Mouse (Mus musculus): ENCODE data around the gene Arcn1. TPM values are rescaled to one million over a fixed set of nuclear protein-coding genes. Genes with fewer than 3 reads are reported as not detected.

Arcn1 gene
- polyA plus RNA-seq, 1 experiment from 2014 or later: 113 TPM

DNA sequence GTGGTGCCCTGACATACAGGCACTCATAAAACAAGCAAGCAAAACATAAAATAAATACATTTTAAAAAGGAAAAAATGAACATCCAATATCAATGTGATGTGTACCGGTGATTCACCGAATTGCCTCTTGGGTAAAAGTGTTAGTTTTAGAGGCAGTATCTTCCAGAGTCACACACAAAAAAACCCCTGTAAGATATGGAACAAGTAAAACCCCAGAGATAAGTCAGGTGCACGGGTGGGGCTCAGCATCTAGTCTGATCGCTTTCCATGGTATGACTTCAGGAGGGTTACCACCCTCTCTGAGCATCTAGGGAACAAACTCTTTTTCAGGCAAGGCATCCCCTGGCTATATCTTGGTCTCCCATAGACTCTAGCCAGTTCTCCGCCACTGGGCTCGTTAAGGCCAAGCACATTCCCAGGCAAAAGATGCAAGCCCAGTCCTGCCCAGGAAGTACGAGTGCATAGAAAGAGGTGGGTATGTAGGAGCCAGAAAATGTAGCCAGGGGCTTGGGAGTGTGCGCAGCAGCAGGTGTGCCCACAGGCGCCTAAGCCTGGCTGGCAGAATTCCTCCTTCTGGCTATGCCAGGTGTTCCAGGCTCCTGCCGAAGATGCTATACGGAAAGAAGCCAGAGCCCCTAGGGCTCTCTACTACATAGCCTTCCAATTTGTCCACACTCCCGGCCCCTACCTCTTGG is 48.6 kb downstream of the Arcn1 start:
- TF ChIP-seq CTCF (IDR thresholded peaks at IDR 0.05; ENCODE audit: low read depth): no peak
- H3K4me2 ChIP-seq (replicated peaks; ENCODE audit: low read depth): no peak overlapping the region

GRCm38 (mm10) chr9:44717822-44718242 is 49.8 kb downstream of the Arcn1 start:
- WGBS: 84% methylated on average over 10 of the region's 10 CpGs
- no peaks in the 10 kb centered on the region for H3K27me3 ChIP-seq (replicated peaks; ENCODE audit: control insufficient read depth, insufficient read depth, low read length)
- H3K9me3 ChIP-seq (ENCODE audit: control insufficient read depth): no peaks in the 10 kb centered on the region
- peaks cover 15% of the 10 kb centered on the region for H3K36me3 ChIP-seq (ENCODE audit: control insufficient read depth, insufficient read depth)
- H3K4me1 ChIP-seq (replicated peaks; ENCODE audit: control insufficient read depth, insufficient read depth, low read length): no peaks in the 10 kb centered on the region
- ATAC-seq: no peak
- H3K4me3 ChIP-seq (ENCODE audit: low read depth, low read length): no peak overlapping the region
- no peak overlapping the region for H3K9ac ChIP-seq (ENCODE audit: low read depth, low read length)
- no peak overlapping the region for H3K4me2 ChIP-seq (replicated peaks; ENCODE audit: low read depth)
- H3K27ac ChIP-seq (ENCODE audit: low read depth, low read length): no peak overlapping the region
- no peak for TF ChIP-seq CTCF (IDR thresholded peaks at IDR 0.05; ENCODE audit: low read depth)

More for the DNA sequence above, 48.6 kb downstream of the Arcn1 start:
- WGBS: 83% methylated on average over 12 of the region's 12 CpGs
- Histone ChIP-seq H3K9ac (ENCODE audit: low read depth, low read length) (no peak overlapping the region), H3K27ac (ENCODE audit: low read depth, low read length) (no peak overlapping the region), H3K4me3 (ENCODE audit: low read depth, low read length) (no peak overlapping the region), H3K36me3 (ENCODE audit: control insufficient read depth, insufficient read depth) (peaks cover 15% of the 10 kb centered on the region), H3K27me3 (replicated peaks; ENCODE audit: control insufficient read depth, insufficient read depth, low read length) (no peaks in the 10 kb centered on the region), H3K4me1 (replicated peaks; ENCODE audit: control insufficient read depth, insufficient read depth, low read length) (no peaks in the 10 kb centered on the region), H3K9me3 (ENCODE audit: control insufficient read depth) (no peaks in the 10 kb centered on the region)
- no peak for ATAC-seq

DNA sequence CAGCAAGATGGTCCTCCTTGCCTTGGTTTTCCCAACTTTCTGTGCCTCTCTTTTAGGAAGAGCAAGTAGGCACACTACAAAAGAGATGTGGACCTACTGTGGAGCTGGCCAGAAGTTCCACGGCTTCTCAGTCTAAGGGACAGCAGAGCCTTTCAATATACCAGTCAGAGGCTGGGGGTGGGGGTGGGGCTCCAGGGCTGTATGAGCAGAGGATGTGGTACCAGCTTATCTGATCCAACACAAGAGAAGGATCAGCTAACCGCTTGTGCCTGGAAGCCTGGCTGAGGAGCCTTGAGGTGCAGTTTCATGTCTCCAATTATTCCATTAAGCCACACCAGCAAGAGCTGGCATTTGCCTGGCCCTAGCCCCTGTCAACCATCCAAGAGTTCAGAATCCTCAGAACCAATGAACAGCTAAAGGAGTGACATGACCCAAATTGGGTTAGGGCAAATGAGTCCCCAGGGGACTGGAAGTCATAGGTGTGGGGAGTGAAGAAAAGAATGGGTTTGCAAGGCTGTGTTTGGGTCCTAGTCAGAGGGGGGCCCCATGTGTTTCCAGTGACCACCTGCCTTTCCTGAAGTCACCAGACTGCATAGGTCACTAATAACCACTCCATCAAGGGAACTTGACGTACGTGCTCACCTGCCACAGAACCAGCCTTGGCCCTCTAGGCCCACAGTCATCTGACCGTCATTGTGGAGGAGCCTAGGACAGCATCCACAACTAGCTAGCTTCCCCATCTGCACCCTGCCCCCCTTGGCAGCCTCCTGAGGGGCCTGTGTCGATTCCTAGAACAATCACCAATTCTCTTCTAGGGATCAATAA is 50.4 kb downstream of the Arcn1 start:
- Histone ChIP-seq H3K4me1 (replicated peaks; ENCODE audit: control insufficient read depth, insufficient read depth, low read length) (no peaks in the 10 kb centered on the region), H3K27ac (ENCODE audit: low read depth, low read length) (no peak overlapping the region), H3K27me3 (replicated peaks; ENCODE audit: control insufficient read depth, insufficient read depth, low read length) (no peaks in the 10 kb centered on the region), H3K4me3 (ENCODE audit: low read depth, low read length) (no peak overlapping the region), H3K4me2 (replicated peaks; ENCODE audit: low read depth) (no peak overlapping the region), H3K36me3 (ENCODE audit: control insufficient read depth, insufficient read depth) (peaks cover 15% of the 10 kb centered on the region), H3K9me3 (ENCODE audit: control insufficient read depth) (no peaks in the 10 kb centered on the region), H3K9ac (ENCODE audit: low read depth, low read length) (no peak overlapping the region)
- 81% methylated on average over 6 of the region's 6 CpGs for WGBS
- TF ChIP-seq CTCF (IDR thresholded peaks at IDR 0.05; ENCODE audit: low read depth): no peak
- no peak for ATAC-seq

GRCm38 (mm10) chr9:44715705-44716362 is 51.8 kb downstream of the Arcn1 start:
- no peak for ATAC-seq
- no peak for TF ChIP-seq CTCF (IDR thresholded peaks at IDR 0.05; ENCODE audit: low read depth)
- H3K27ac ChIP-seq (ENCODE audit: low read depth, low read length): no peak overlapping the region
- no peaks in the 10 kb centered on the region for H3K9me3 ChIP-seq (ENCODE audit: control insufficient read depth)
- no peaks in the 10 kb centered on the region for H3K27me3 ChIP-seq (replicated peaks; ENCODE audit: control insufficient read depth, insufficient read depth, low read length)
- WGBS: 95% methylated on average over 29 of the region's 29 CpGs
- H3K4me3 ChIP-seq (ENCODE audit: low read depth, low read length): no peak overlapping the region
- H3K9ac ChIP-seq (ENCODE audit: low read depth, low read length): no peak overlapping the region
- H3K36me3 ChIP-seq (ENCODE audit: control insufficient read depth, insufficient read depth): peaks cover 25% of the 10 kb centered on the region
- H3K4me1 ChIP-seq (replicated peaks; ENCODE audit: control insufficient read depth, insufficient read depth, low read length): no peaks in the 10 kb centered on the region
- no peak overlapping the region for H3K4me2 ChIP-seq (replicated peaks; ENCODE audit: low read depth)

DNA sequence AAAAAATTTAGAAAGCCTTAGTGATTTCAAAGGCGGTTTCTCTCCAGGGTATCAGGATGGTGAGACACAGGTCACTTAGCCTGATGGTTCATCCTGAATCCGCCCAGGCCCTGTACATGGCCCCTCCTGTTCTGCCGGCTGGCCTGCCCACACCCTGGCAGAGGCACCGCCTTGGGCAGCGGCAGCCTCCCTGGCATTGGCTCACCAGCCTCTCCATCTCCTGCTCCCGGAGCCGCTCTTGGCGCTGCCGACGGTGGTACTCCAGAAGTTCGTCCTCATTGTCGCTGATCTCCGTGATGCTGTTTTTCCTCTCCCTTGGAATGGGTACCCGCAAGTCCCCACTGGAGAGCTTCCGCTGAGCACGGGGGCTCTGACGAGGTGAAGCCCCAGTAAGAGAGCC is 52.5 kb downstream of the Arcn1 start:
- H3K9me3 ChIP-seq (ENCODE audit: control insufficient read depth): no peaks in the 10 kb centered on the region
- H3K27ac ChIP-seq (ENCODE audit: low read depth, low read length): no peak overlapping the region
- no peak overlapping the region for H3K4me2 ChIP-seq (replicated peaks; ENCODE audit: low read depth)
- no peak for ATAC-seq
- H3K27me3 ChIP-seq (replicated peaks; ENCODE audit: control insufficient read depth, insufficient read depth, low read length): no peaks in the 10 kb centered on the region
- peaks cover 28% of the 10 kb centered on the region for H3K36me3 ChIP-seq (ENCODE audit: control insufficient read depth, insufficient read depth)
- WGBS: 90% methylated on average over 17 of the region's 17 CpGs
- TF ChIP-seq CTCF (IDR thresholded peaks at IDR 0.05; ENCODE audit: low read depth): no peak
- no peaks in the 10 kb centered on the region for H3K4me1 ChIP-seq (replicated peaks; ENCODE audit: control insufficient read depth, insufficient read depth, low read length)
- H3K9ac ChIP-seq (ENCODE audit: low read depth, low read length): no peak overlapping the region
- H3K4me3 ChIP-seq (ENCODE audit: low read depth, low read length): no peak overlapping the region

DNA sequence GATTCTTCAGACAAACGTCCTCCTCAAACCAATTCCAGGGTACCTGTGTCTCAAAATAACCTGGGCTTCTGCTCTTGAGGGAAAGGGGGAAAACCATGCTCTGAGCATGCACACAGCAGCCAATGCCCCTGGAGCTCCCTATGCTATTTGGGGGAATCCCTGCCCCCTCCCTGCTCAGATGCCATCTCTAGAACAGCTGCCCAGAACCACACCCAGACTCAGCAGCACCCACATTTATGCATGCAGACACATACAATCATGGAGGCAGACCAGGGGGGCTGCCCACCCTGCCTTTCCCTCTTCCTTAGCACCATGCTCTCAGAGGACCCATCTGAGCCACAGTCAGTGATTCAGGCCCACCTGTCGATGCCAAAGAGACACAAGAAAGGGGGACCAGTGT is 54.1 kb downstream of the Arcn1 start:
- Histone ChIP-seq H3K9ac (ENCODE audit: low read depth, low read length) (no peak overlapping the region), H3K4me2 (replicated peaks; ENCODE audit: low read depth) (no peak overlapping the region), H3K36me3 (ENCODE audit: control insufficient read depth, insufficient read depth) (peaks cover 28% of the 10 kb centered on the region), H3K9me3 (ENCODE audit: control insufficient read depth) (no peaks in the 10 kb centered on the region), H3K4me3 (ENCODE audit: low read depth, low read length) (no peak overlapping the region), H3K27me3 (replicated peaks; ENCODE audit: control insufficient read depth, insufficient read depth, low read length) (no peaks in the 10 kb centered on the region), H3K4me1 (replicated peaks; ENCODE audit: control insufficient read depth, insufficient read depth, low read length) (no peaks in the 10 kb centered on the region), H3K27ac (ENCODE audit: low read depth, low read length) (no peak overlapping the region)
- TF ChIP-seq CTCF (IDR thresholded peaks at IDR 0.05; ENCODE audit: low read depth): no peak
- WGBS: 49% methylated on average over 2 of the region's 2 CpGs
- ATAC-seq: no peak
